ENCODE assay signal across 7 mouse cellular contexts in the genomic region with DNA sequence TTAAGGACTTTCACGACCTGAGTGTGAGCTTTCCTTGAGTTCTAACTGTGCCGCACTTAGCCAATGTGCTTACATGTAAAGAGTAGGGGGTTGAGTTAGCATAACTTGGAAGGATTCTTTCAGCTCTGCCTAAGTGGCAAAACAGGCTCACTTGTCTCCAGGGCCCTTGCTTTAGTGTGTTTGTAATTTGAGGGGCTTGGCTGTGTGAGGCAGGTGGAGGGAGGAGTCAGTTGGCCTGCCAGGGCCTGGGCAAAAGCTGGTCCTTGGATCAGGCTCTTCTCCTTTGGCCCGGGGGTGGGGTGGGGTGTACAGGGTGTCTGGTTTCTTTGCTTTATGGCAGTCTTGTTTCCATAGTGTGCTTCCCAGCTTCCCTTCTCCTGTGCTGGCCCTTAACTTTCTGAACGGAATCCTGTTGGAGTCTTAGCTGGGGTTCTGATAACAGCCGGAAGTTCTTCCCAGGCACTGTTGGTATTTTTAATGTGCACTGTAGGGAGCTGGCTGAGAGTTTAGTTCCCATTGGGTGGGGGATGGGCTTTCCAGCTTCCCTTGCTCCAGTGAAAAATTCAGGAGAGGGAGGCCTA. TPM values are rescaled to one million over a fixed set of nuclear protein-coding genes. Genes with fewer than 3 reads are reported as not detected.
A peak's percentile ranks its signal among the peaks of the same experiment; 100 is the strongest.
DNase-seq lines count a peak whose midpoint lies in the region; ATAC-seq and TF ChIP-seq lines count a peak whose summit lies in the region.

No protein-coding gene starts in this region.

- H3K79me2 ChIP-seq in heart, adult 2 months (replicated peaks; ENCODE audit: control insufficient read depth, insufficient read depth, low read length): peaks cover 10% of the 10 kb centered on the region

- peak overlapping the region; percentile 84 for H3K27ac ChIP-seq in heart, adult 2 months

- no peak for TF ChIP-seq CTCF in heart, adult 2 months (IDR thresholded peaks at IDR 0.05)

- H3K4me3 ChIP-seq in heart, adult 2 months: peak overlapping the region; percentile 69

- peak; percentile 47 for DNase-seq in adrenal gland, postnatal 14 days
- peak; percentile 59 for DNase-seq in embryo, embryonic 10 days (ENCODE audit: low spot score)
- peak; percentile 56 to 70 for DNase-seq in heart, adult 2 months
- peak; percentile 52 for DNase-seq in kidney, adult 11 months
- peak; percentile 85 to 91 for DNase-seq in lung, adult 18-20 months
- peak; percentile 27 for DNase-seq in ovary, postnatal 36 days (ENCODE audit: low spot score)

- peaks cover 28% of the 10 kb centered on the region for H3K4me1 ChIP-seq in heart, adult 2 months (ENCODE audit: control insufficient read depth, insufficient read depth, low read length)

- no peak for TF ChIP-seq EP300 in heart, adult 2 months (IDR thresholded peaks at IDR 0.05; ENCODE audit: insufficient read depth, low read depth, low read length)

- H3K36me3 ChIP-seq in heart, adult 2 months (ENCODE audit: control insufficient read depth, insufficient read depth, low read length): peaks cover 52% of the 10 kb centered on the region

- WGBS in heart, adult 2 months: 9% methylated on average over 5 of the region's 5 CpGs

- no peak for TF ChIP-seq POLR2A in heart, adult 2 months (IDR thresholded peaks at IDR 0.05; ENCODE audit: insufficient read depth, low read depth, low read length)

- H3K27me3 ChIP-seq in heart, adult 2 months (ENCODE audit: control insufficient read depth, insufficient read depth, low read length): no peaks in the 10 kb centered on the region

- intact Hi-C loops in heart, adult 2 months (cut with DNase I): loop anchor here (10.0 kb wide), 1 partner anchor 326 kb away; no protein-coding TSS in a partner anchor

- peak overlapping the region; percentile 57 for H3K9ac ChIP-seq in heart, adult 2 months (ENCODE audit: low read depth, low read length)

- no peak for ATAC-seq in activated CD4-positive, CD25-positive, alpha-beta regulatory T cell, adult 4 months

RNA-seq across cellular contexts. Expression of gene Oaz2, which starts 11.5 kb away (rescaled TPM):
- 133 and 148 TPM in 2 replicates for total RNA-seq in adrenal gland, postnatal 14 days (2021)
- 100 to 1,000 TPM; 202 to 218 TPM for total RNA-seq in heart, adult 2 months (2021)
- 154 and 242 TPM in 2 replicates for polyA plus RNA-seq in heart, adult 2 months (2012; rRNA removed)
- polyA plus RNA-seq in activated CD4-positive, CD25-positive, alpha-beta regulatory T cell, adult 4 months (2017; shearing (Covaris generic)): 10 to 100 TPM; 32.3 to 36.5 TPM

RNA-seq across cellular contexts. Expression of gene Rbpms2, which starts 49.8 kb away (rescaled TPM):
- 61.0 and 61.5 TPM in 2 replicates for total RNA-seq in adrenal gland, postnatal 14 days (2021)
- 10 to 100 TPM; 29.4 to 32.5 TPM for total RNA-seq in heart, adult 2 months (2021)
- 102 and 105 TPM in 2 replicates for polyA plus RNA-seq in heart, adult 2 months (2012; rRNA removed)
- 1 to 10 TPM in 1 of 2 experiments, under 1 TPM in 1; 0.65 to 1.1 TPM for polyA plus RNA-seq in activated CD4-positive, CD25-positive, alpha-beta regulatory T cell, adult 4 months (2017; shearing (Covaris generic))

Comparison
In these comparisons a context has a peak if more than half of its experiments do, and no peak if none do; other contexts are left out.
1. DNase-seq: peak in every context shown above with its lines; median percentile 88 in lung, adult 18-20 months; 63 in heart, adult 2 months; 59 in embryo, embryonic 10 days; 52 in kidney, adult 11 months; 47 in adrenal gland, postnatal 14 days; 27 in ovary, postnatal 36 days.